Mouse (Mus musculus) right cerebral cortex, adult 2 months (tissue): ENCODE data around the gene Cabp7.
A peak's percentile ranks its signal among the peaks of the same experiment; 100 is the strongest.

ENCODE experiments used
- DNase-seq, 2 experiments: peaks; one replicate each; pipeline ENCODE4 v3.0.0; 2021 to 2022; ENCODE audit warnings: low spot score in 2 of 2

Cabp7 gene

GRCm38 (mm10) chr11:4746733-4747132 is at the start of gene Cabp7:
Gene Cabp7 (minus strand): TSS chr11:4746778.
- DNase-seq = no peak

- DNase-seq = no peak
These were observed 46.4 kb upstream of the Cabp7 start for GRCm38 (mm10) chr11:4793006-4793405.

- no peak for DNase-seq
These were observed 45.0 kb upstream of the Cabp7 start for GRCm38 (mm10) chr11:4791549-4791948.

- DNase-seq = no peak
These were observed 43.1 kb upstream of the Cabp7 start for GRCm38 (mm10) chr11:4789691-4790090.

GRCm38 (mm10) chr11:4784629-4785142 is 38.1 kb upstream of the Cabp7 start:
- no peak for DNase-seq

GRCm38 (mm10) chr11:4783116-4783515 is 36.5 kb upstream of the Cabp7 start:
- no peak for DNase-seq

GRCm38 (mm10) chr11:4780927-4781326 is 34.3 kb upstream of the Cabp7 start:
- DNase-seq = no peak

GRCm38 (mm10) chr11:4772925-4773324 is 26.3 kb upstream of the Cabp7 start:
- DNase-seq = peak; percentile 73 to 78

- no peak for DNase-seq
These were observed 25.2 kb upstream of the Cabp7 start for GRCm38 (mm10) chr11:4771756-4772155.

- DNase-seq = no peak
These were observed 23.3 kb upstream of the Cabp7 start for GRCm38 (mm10) chr11:4769881-4770280.

GRCm38 (mm10) chr11:4769293-4769692 is 22.7 kb upstream of the Cabp7 start:
- DNase-seq = no peak

- DNase-seq = no peak
These were observed 21.8 kb upstream of the Cabp7 start for GRCm38 (mm10) chr11:4768399-4768798.

- no peak for DNase-seq
These were observed 17.9 kb upstream of the Cabp7 start for GRCm38 (mm10) chr11:4764476-4764875.

GRCm38 (mm10) chr11:4763631-4764030 is 17.1 kb upstream of the Cabp7 start:
- no peak for DNase-seq

GRCm38 (mm10) chr11:4762511-4762910 is 15.9 kb upstream of the Cabp7 start:
- no peak for DNase-seq

GRCm38 (mm10) chr11:4761991-4762390 is 15.4 kb upstream of the Cabp7 start:
- DNase-seq = no peak

- no peak for DNase-seq
These were observed 13.9 kb upstream of the Cabp7 start for GRCm38 (mm10) chr11:4760438-4760837.

- DNase-seq = no peak
These were observed 11.2 kb upstream of the Cabp7 start for GRCm38 (mm10) chr11:4757789-4758158.

- no peak for DNase-seq
These were observed 10.6 kb upstream of the Cabp7 start for GRCm38 (mm10) chr11:4756984-4757788.

GRCm38 (mm10) chr11:4756460-4756859 is 9.9 kb upstream of the Cabp7 start:
- DNase-seq = no peak

GRCm38 (mm10) chr11:4754867-4755266 is 8.3 kb upstream of the Cabp7 start:
- no peak for DNase-seq

GRCm38 (mm10) chr11:4754036-4754435 is 7.5 kb upstream of the Cabp7 start:
- DNase-seq = no peak

GRCm38 (mm10) chr11:4752836-4753235 is 6.3 kb upstream of the Cabp7 start:
- no peak for DNase-seq

- DNase-seq = no peak
These were observed 3.7 kb upstream of the Cabp7 start for GRCm38 (mm10) chr11:4750263-4750662.
